Mouse (Mus musculus): ENCODE measurements at regions not wholly inside any gene's neighbourhood (a gene's known extent, or its start where the extent isn't known, plus 50 kb on each side); places are given as distances from the start of the nearest gene placed in this dataset.
A peak's percentile ranks its signal among the peaks of the same experiment; 100 is the strongest.

GRCm38 (mm10) chr10:66815951-66816350 lies 280.0 kb upstream of the Jmjd1c start:
- no peaks in the 10 kb centered on the region for H3K9me3 ChIP-seq (ENCODE audit: control insufficient read depth, low read length)
- WGBS, result 84% methylated on average over 4 of the region's 4 CpGs
- H3K4me1 ChIP-seq (ENCODE audit: control insufficient read depth, insufficient read depth, low read length), result no peaks in the 10 kb centered on the region
- ATAC-seq (ENCODE audit: insufficient number of reproducible peaks, low FRiP score, low TSS enrichment, low read depth), result no peak
- DNase-seq (ENCODE audit: low spot score), result no peak
- no peak overlapping the region for H3K27ac ChIP-seq (replicated peaks; ENCODE audit: low read depth, low read length)
- H3K4me2 ChIP-seq (ENCODE audit: low read depth, severe bottlenecking), result no peak overlapping the region
- no peaks in the 10 kb centered on the region for H3K27me3 ChIP-seq (ENCODE audit: control insufficient read depth, insufficient read depth, low read length)
- H3K36me3 ChIP-seq (ENCODE audit: control insufficient read depth, insufficient read depth, low read length), result no peaks in the 10 kb centered on the region
- no peak overlapping the region for H3K4me3 ChIP-seq (ENCODE audit: low read depth, low read length)
- H3K9ac ChIP-seq (ENCODE audit: low read length), result no peak overlapping the region

- Histone ChIP-seq H3K9ac (ENCODE audit: low read length) (no peak overlapping the region), H3K27me3 (ENCODE audit: control insufficient read depth, insufficient read depth, low read length) (no peaks in the 10 kb centered on the region), H3K27ac (replicated peaks; ENCODE audit: low read depth, low read length) (no peak overlapping the region), H3K9me3 (ENCODE audit: control insufficient read depth, low read length) (no peaks in the 10 kb centered on the region), H3K4me3 (ENCODE audit: low read depth, low read length) (no peak overlapping the region), H3K4me1 (ENCODE audit: control insufficient read depth, insufficient read depth, low read length) (no peaks in the 10 kb centered on the region), H3K36me3 (ENCODE audit: control insufficient read depth, insufficient read depth, low read length) (no peaks in the 10 kb centered on the region), H3K4me2 (ENCODE audit: low read depth, severe bottlenecking) (no peak overlapping the region)
- ATAC-seq (ENCODE audit: insufficient number of reproducible peaks, low FRiP score, low TSS enrichment, low read depth) (no peak), DNase-seq (ENCODE audit: low spot score) (no peak)
- WGBS, result 82% methylated on average over 13 of the region's 13 CpGs
Measured at GRCm38 (mm10) chr10:66816776-66817175, 279.1 kb upstream of the Jmjd1c start.

- H3K27me3 ChIP-seq (ENCODE audit: control insufficient read depth, insufficient read depth, low read length), result no peaks in the 10 kb centered on the region
- ATAC-seq (ENCODE audit: insufficient number of reproducible peaks, low FRiP score, low TSS enrichment, low read depth) (no peak), DNase-seq (ENCODE audit: low spot score) (no peak)
- WGBS, result 89% methylated on average over 7 of the region's 7 CpGs
- H3K9me3 ChIP-seq (ENCODE audit: control insufficient read depth, low read length), result no peaks in the 10 kb centered on the region
- no peak overlapping the region for H3K27ac ChIP-seq (replicated peaks; ENCODE audit: low read depth, low read length)
- no peak overlapping the region for H3K4me3 ChIP-seq (ENCODE audit: low read depth, low read length)
- no peak overlapping the region for H3K9ac ChIP-seq (ENCODE audit: low read length)
- H3K4me2 ChIP-seq (ENCODE audit: low read depth, severe bottlenecking), result no peak overlapping the region
- no peaks in the 10 kb centered on the region for H3K36me3 ChIP-seq (ENCODE audit: control insufficient read depth, insufficient read depth, low read length)
- no peaks in the 10 kb centered on the region for H3K4me1 ChIP-seq (ENCODE audit: control insufficient read depth, insufficient read depth, low read length)
Measured at GRCm38 (mm10) chr10:66817876-66818275, 278.0 kb upstream of the Jmjd1c start.

GRCm38 (mm10) chr10:66819517-66819916 lies 276.4 kb upstream of the Jmjd1c start:
- Histone ChIP-seq H3K27ac (replicated peaks; ENCODE audit: low read depth, low read length) (no peak overlapping the region), H3K4me2 (ENCODE audit: low read depth, severe bottlenecking) (no peak overlapping the region), H3K4me1 (ENCODE audit: control insufficient read depth, insufficient read depth, low read length) (no peaks in the 10 kb centered on the region), H3K36me3 (ENCODE audit: control insufficient read depth, insufficient read depth, low read length) (no peaks in the 10 kb centered on the region), H3K9me3 (ENCODE audit: control insufficient read depth, low read length) (no peaks in the 10 kb centered on the region), H3K4me3 (ENCODE audit: low read depth, low read length) (no peak overlapping the region), H3K9ac (ENCODE audit: low read length) (no peak overlapping the region), H3K27me3 (ENCODE audit: control insufficient read depth, insufficient read depth, low read length) (no peaks in the 10 kb centered on the region)
- DNase-seq (ENCODE audit: low spot score) (no peak), ATAC-seq (ENCODE audit: insufficient number of reproducible peaks, low FRiP score, low TSS enrichment, low read depth) (no peak)
- WGBS, result 90% methylated on average over 8 of the region's 8 CpGs

DNA sequence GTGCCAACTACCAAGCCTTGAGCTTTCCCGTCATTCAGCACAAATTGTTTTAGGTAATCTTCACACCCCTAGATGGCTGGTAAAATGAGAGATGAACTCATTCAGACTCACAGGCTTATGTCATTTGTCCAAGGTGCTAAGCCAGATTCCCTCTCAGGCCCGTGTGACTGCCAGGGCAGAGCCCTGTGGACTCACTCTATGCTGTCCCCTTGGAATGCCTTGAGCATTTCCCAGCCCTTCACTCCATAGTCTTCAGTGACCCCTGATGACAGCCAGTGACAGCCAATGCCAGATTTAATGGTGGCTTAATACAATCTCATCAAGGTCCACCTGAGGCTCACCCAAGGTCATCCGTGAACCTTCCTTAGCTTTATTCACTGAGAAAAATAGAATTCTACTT lies 270.2 kb upstream of the Jmjd1c start:
- no peaks in the 10 kb centered on the region for H3K36me3 ChIP-seq (ENCODE audit: control insufficient read depth, insufficient read depth, low read length)
- ATAC-seq (ENCODE audit: insufficient number of reproducible peaks, low FRiP score, low TSS enrichment, low read depth) (no peak), DNase-seq (ENCODE audit: low spot score) (no peak)
- no peak overlapping the region for H3K4me3 ChIP-seq (ENCODE audit: low read depth, low read length)
- no peaks in the 10 kb centered on the region for H3K9me3 ChIP-seq (ENCODE audit: control insufficient read depth, low read length)
- H3K4me2 ChIP-seq (ENCODE audit: low read depth, severe bottlenecking), result no peak overlapping the region
- H3K9ac ChIP-seq (ENCODE audit: low read length), result no peak overlapping the region
- H3K27ac ChIP-seq (replicated peaks; ENCODE audit: low read depth, low read length), result no peak overlapping the region
- no peaks in the 10 kb centered on the region; the same call in 1 of the 2 replicates for H3K4me1 ChIP-seq (ENCODE audit: control insufficient read depth, insufficient read depth, low read length)
- WGBS, result 70% methylated on average over 3 of the region's 3 CpGs
- no peaks in the 10 kb centered on the region for H3K27me3 ChIP-seq (ENCODE audit: control insufficient read depth, insufficient read depth, low read length)

DNA sequence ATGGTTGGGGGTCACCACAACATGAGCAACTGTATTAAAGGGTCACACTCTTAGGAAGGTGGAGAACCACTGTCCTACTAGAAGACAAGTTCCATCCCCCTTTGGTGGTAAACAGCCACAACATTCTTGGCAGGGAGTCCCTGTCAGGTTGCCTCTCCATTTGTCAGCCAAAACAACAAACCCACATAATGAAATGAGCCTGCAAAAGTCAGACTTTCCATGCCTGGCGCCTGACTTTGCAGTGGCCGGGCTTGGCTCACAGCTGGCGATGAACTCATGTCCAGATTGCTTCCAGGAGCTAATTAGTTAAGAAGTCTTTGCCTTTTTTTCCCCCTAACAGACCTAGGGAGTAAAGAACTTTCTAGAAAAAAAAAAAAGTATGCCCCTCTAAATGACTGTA lies 269.6 kb upstream of the Jmjd1c start:
- Histone ChIP-seq H3K27me3 (ENCODE audit: control insufficient read depth, insufficient read depth, low read length) (no peaks in the 10 kb centered on the region), H3K36me3 (ENCODE audit: control insufficient read depth, insufficient read depth, low read length) (no peaks in the 10 kb centered on the region), H3K9ac (ENCODE audit: low read length) (no peak overlapping the region), H3K4me2 (ENCODE audit: low read depth, severe bottlenecking) (no peak overlapping the region), H3K4me3 (ENCODE audit: low read depth, low read length) (no peak overlapping the region), H3K27ac (replicated peaks; ENCODE audit: low read depth, low read length) (no peak overlapping the region), H3K9me3 (ENCODE audit: control insufficient read depth, low read length) (no peaks in the 10 kb centered on the region), H3K4me1 (ENCODE audit: control insufficient read depth, insufficient read depth, low read length) (no peaks in the 10 kb centered on the region; the same call in 1 of the 2 replicates)
- peak; percentile 48 for DNase-seq (ENCODE audit: low spot score)
- WGBS, result 25% methylated on average over 3 of the region's 3 CpGs
- no peak for ATAC-seq (ENCODE audit: insufficient number of reproducible peaks, low FRiP score, low TSS enrichment, low read depth)

GRCm38 (mm10) chr10:66834974-66835373 lies 261.0 kb upstream of the Jmjd1c start:
- no peak overlapping the region for H3K4me2 ChIP-seq (ENCODE audit: low read depth, severe bottlenecking)
- H3K27me3 ChIP-seq (ENCODE audit: control insufficient read depth, insufficient read depth, low read length), result no peaks in the 10 kb centered on the region
- H3K9me3 ChIP-seq (ENCODE audit: control insufficient read depth, low read length), result no peaks in the 10 kb centered on the region
- no peaks in the 10 kb centered on the region for H3K4me1 ChIP-seq (ENCODE audit: control insufficient read depth, insufficient read depth, low read length)
- H3K4me3 ChIP-seq (ENCODE audit: low read depth, low read length), result no peak overlapping the region
- ATAC-seq (ENCODE audit: insufficient number of reproducible peaks, low FRiP score, low TSS enrichment, low read depth) (no peak), DNase-seq (ENCODE audit: low spot score) (no peak)
- H3K27ac ChIP-seq (replicated peaks; ENCODE audit: low read depth, low read length), result no peak overlapping the region
- no peak overlapping the region for H3K9ac ChIP-seq (ENCODE audit: low read length)
- WGBS, result 75% methylated on average over 4 of the region's 4 CpGs
- no peaks in the 10 kb centered on the region for H3K36me3 ChIP-seq (ENCODE audit: control insufficient read depth, insufficient read depth, low read length)

DNA sequence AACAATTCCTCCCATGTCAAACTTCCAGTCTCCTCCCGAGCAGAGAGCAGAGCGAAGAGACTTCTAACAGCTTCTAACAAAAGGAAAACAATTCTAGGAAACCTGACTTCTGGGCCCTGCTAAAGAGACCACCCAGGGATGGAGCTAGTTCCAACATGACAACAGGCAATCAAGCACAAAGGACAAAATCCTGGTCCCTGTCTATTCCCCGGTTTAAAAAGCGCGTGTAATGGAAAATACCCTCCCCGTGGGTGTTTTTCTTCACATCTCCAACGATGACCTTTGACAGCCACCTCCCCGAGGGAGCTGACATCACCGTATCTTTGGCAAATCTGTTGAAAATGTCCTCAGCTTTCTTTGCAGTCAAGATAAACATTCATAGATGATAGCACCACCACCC lies 256.9 kb upstream of the Jmjd1c start:
- ATAC-seq (ENCODE audit: insufficient number of reproducible peaks, low FRiP score, low TSS enrichment, low read depth), result no peak
- Histone ChIP-seq H3K4me2 (ENCODE audit: low read depth, severe bottlenecking) (no peak overlapping the region), H3K4me1 (ENCODE audit: control insufficient read depth, insufficient read depth, low read length) (no peaks in the 10 kb centered on the region), H3K9ac (ENCODE audit: low read length) (no peak overlapping the region), H3K36me3 (ENCODE audit: control insufficient read depth, insufficient read depth, low read length) (no peaks in the 10 kb centered on the region), H3K4me3 (ENCODE audit: low read depth, low read length) (no peak overlapping the region), H3K9me3 (ENCODE audit: control insufficient read depth, low read length) (no peaks in the 10 kb centered on the region), H3K27me3 (ENCODE audit: control insufficient read depth, insufficient read depth, low read length) (no peaks in the 10 kb centered on the region), H3K27ac (replicated peaks; ENCODE audit: low read depth, low read length) (no peak overlapping the region)
- 71% methylated on average over 9 of the region's 9 CpGs for WGBS
- DNase-seq (ENCODE audit: low spot score), result no peak

- DNase-seq (ENCODE audit: low spot score), result no peak
- no peak overlapping the region for H3K4me2 ChIP-seq (ENCODE audit: low read depth, severe bottlenecking)
- H3K4me1 ChIP-seq (ENCODE audit: control insufficient read depth, insufficient read depth, low read length), result no peaks in the 10 kb centered on the region
- no peak overlapping the region for H3K9ac ChIP-seq (ENCODE audit: low read length)
- no peaks in the 10 kb centered on the region for H3K9me3 ChIP-seq (ENCODE audit: control insufficient read depth, low read length)
- H3K4me3 ChIP-seq (ENCODE audit: low read depth, low read length), result no peak overlapping the region
- no peak for ATAC-seq (ENCODE audit: insufficient number of reproducible peaks, low FRiP score, low TSS enrichment, low read depth)
- no peaks in the 10 kb centered on the region for H3K27me3 ChIP-seq (ENCODE audit: control insufficient read depth, insufficient read depth, low read length)
- no peaks in the 10 kb centered on the region for H3K36me3 ChIP-seq (ENCODE audit: control insufficient read depth, insufficient read depth, low read length)
- no peak overlapping the region for H3K27ac ChIP-seq (replicated peaks; ENCODE audit: low read depth, low read length)
- 51% methylated on average over 2 of the region's 2 CpGs for WGBS
Measured at GRCm38 (mm10) chr10:66843258-66843657, 252.7 kb upstream of the Jmjd1c start.
